Mouse (Mus musculus) thymus, adult 2 months (tissue): Measurements from ENCODE around the gene Mcoln1.

ENCODE experiments used
- CTCF ChIP-seq: fragments of 200-500 bp; IDR thresholded peaks from 2 replicates; pipeline ENCODE4 v1.5.1; 2012; ENCODE audit warnings: mild to moderate bottlenecking, control low read depth, low read length, moderate library complexity, borderline replicate concordance; ENCODE audit not compliant: control insufficient read depth, poor library complexity, insufficient read depth; ENCODE audit errors: extremely low read depth
- POLR2A ChIP-seq: fragments of 200-500 bp; IDR thresholded peaks from 2 replicates; pipeline ENCODE4 v1.6.1; 2012; ENCODE audit warnings: mild to moderate bottlenecking, low read length, control low read depth, moderate library complexity; ENCODE audit not compliant: control insufficient read depth, poor library complexity, insufficient read depth; ENCODE audit errors: extremely low read depth

DNA sequence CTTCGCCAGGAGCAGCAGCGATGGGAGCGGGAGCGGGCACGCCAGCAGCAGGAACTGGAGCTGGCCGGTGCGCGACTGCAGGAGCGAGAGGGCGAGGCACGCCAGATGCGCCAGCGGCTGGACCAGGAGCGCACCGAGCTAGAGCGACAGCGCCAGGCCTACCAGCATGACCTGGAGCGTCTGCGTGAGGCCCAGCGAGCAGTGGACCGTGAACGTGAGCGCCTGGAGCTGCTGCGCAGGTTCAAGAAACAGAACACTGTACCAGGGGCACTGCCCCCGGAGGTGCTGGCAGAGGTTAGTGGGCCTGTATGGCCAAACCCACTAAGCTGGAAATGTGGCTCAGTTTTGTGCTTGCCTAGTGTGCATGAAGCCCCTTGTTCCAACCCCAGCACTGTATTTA is 48.3 kb upstream of the Mcoln1 start:
- no peak for TF ChIP-seq CTCF
- TF ChIP-seq POLR2A: no peak
